Mouse (Mus musculus) embryonic facial prominence, embryonic 10.5 days (tissue): ENCODE measurements around the gene Bri3. TPM values are rescaled to one million over a fixed set of nuclear protein-coding genes. Genes with fewer than 3 reads are reported as not detected.

Source experiments
- DNase-seq: peaks from one replicate; pipeline ENCODE4 v3.0.0-alpha.2; 2017; ENCODE audit warnings: low spot score
- H3K27ac ChIP-seq: fragments of 300-500 bp; sonication (generic); replicated peaks from 2 replicates; pipeline ENCODE4 v1.5.1; 2016; ENCODE audit warnings: mild to moderate bottlenecking
- H3K27me3 ChIP-seq: fragments of 300-500 bp; sonication (generic); replicated peaks from 2 replicates; pipeline ENCODE4 v1.6.1; 2016; ENCODE audit warnings: low read depth, mild to moderate bottlenecking; ENCODE audit not compliant: poor library complexity, severe bottlenecking
- H3K36me3 ChIP-seq: fragments of 300-500 bp; sonication (generic); replicated peaks from 2 replicates; pipeline ENCODE4 v1.6.1; 2016; ENCODE audit warnings: mild to moderate bottlenecking, moderate library complexity
- H3K4me1 ChIP-seq: fragments of 300-500 bp; sonication (generic); 2 replicates; pipeline ENCODE4 v1.6.1; 2016
- H3K4me3 ChIP-seq: fragments of 300-500 bp; sonication (generic); 2 replicates; pipeline ENCODE4 v1.5.1; 2016; ENCODE audit warnings: mild to moderate bottlenecking, moderate library complexity
- H3K9me3 ChIP-seq: fragments of 300-500 bp; sonication (generic); 2 replicates; pipeline ENCODE4 v1.6.1; 2016; ENCODE audit warnings: mild to moderate bottlenecking
- whole genome bisulfite sequencing: fragments of 180-500 bp; shearing (Covaris S2); methylation state at CpG from one replicate; pipeline ENCODE4 v1.1.7; 2016; 5-methylcytosine and 5-hydroxymethylcytosine counted together
- polyA plus RNA-seq: library from polyadenylated mRNA; unstranded; fragments of >200 nt; fragmentation: Nextera tagmentation; extraction: Ambion mirVana; gene quantifications from 2 replicates; pipeline ENCODE4 v1.2.1, GENCODE M21; 2016

The Bri3 gene
- polyA plus RNA-seq, 1 experiment from 2014 or later = 119 TPM

GRCm38 (mm10) chr5:144271118-144271517 is 26.9 kb downstream of the Bri3 start:
- Histone ChIP-seq H3K27ac (no peak overlapping the region), H3K36me3 (peaks cover 58% of the 10 kb centered on the region), H3K27me3 (no peaks in the 10 kb centered on the region), H3K4me3 (no peak overlapping the region), H3K9me3 (no peaks in the 10 kb centered on the region), H3K4me1 (peaks cover 16% of the 10 kb centered on the region)
- DNase-seq = no peak
- WGBS = 85% methylated on average over 3 of the region's 3 CpGs

GRCm38 (mm10) chr5:144271772-144272171 is 27.5 kb downstream of the Bri3 start:
- no peak overlapping the region for H3K27ac ChIP-seq
- H3K27me3 ChIP-seq = no peaks in the 10 kb centered on the region
- 72% methylated on average over 5 of the region's 5 CpGs for WGBS
- no peaks in the 10 kb centered on the region for H3K9me3 ChIP-seq
- no peak overlapping the region for H3K4me3 ChIP-seq
- peaks cover 18% of the 10 kb centered on the region for H3K4me1 ChIP-seq
- no peak for DNase-seq
- H3K36me3 ChIP-seq = peaks cover 53% of the 10 kb centered on the region

- Histone ChIP-seq H3K27me3 (no peaks in the 10 kb centered on the region), H3K4me3 (no peak overlapping the region), H3K4me1 (peaks cover 18% of the 10 kb centered on the region), H3K9me3 (no peaks in the 10 kb centered on the region), H3K36me3 (peaks cover 51% of the 10 kb centered on the region), H3K27ac (no peak overlapping the region)
- no peak for DNase-seq
- WGBS = 68% methylated on average over 6 of the region's 6 CpGs
These were observed 30.7 kb downstream of the Bri3 start for GRCm38 (mm10) chr5:144274904-144275303.

GRCm38 (mm10) chr5:144276898-144277630 is 32.8 kb downstream of the Bri3 start:
- 89% methylated on average over 17 of the region's 17 CpGs for WGBS
- H3K36me3 ChIP-seq = peaks cover 49% of the 10 kb centered on the region
- no peak overlapping the region for H3K27ac ChIP-seq
- H3K4me3 ChIP-seq = no peak overlapping the region
- H3K4me1 ChIP-seq = peaks cover 18% of the 10 kb centered on the region
- H3K9me3 ChIP-seq = no peaks in the 10 kb centered on the region
- DNase-seq = no peak
- no peaks in the 10 kb centered on the region for H3K27me3 ChIP-seq

GRCm38 (mm10) chr5:144278374-144278960 is 34.2 kb downstream of the Bri3 start:
- DNase-seq = no peak
- no peaks in the 10 kb centered on the region for H3K27me3 ChIP-seq
- peaks cover 18% of the 10 kb centered on the region for H3K4me1 ChIP-seq
- H3K9me3 ChIP-seq = no peaks in the 10 kb centered on the region
- WGBS = 91% methylated on average over 12 of the region's 13 CpGs
- no peak overlapping the region for H3K4me3 ChIP-seq
- peaks cover 49% of the 10 kb centered on the region for H3K36me3 ChIP-seq
- no peak overlapping the region for H3K27ac ChIP-seq

- no peak overlapping the region for H3K27ac ChIP-seq
- DNase-seq = no peak
- peaks cover 14% of the 10 kb centered on the region for H3K4me1 ChIP-seq
- H3K9me3 ChIP-seq = no peaks in the 10 kb centered on the region
- WGBS = 80% methylated on average over 9 of the region's 9 CpGs
- H3K36me3 ChIP-seq = peaks cover 49% of the 10 kb centered on the region
- no peak overlapping the region for H3K4me3 ChIP-seq
- no peaks in the 10 kb centered on the region for H3K27me3 ChIP-seq
These were observed 34.9 kb downstream of the Bri3 start for GRCm38 (mm10) chr5:144279081-144279541.

- WGBS = 94% methylated on average over 13 of the region's 13 CpGs
- H3K4me1 ChIP-seq = peaks cover 11% of the 10 kb centered on the region
- DNase-seq = no peak
- H3K27ac ChIP-seq = no peak overlapping the region
- H3K36me3 ChIP-seq = peaks cover 54% of the 10 kb centered on the region
- H3K9me3 ChIP-seq = no peaks in the 10 kb centered on the region
- H3K4me3 ChIP-seq = no peak overlapping the region
- no peaks in the 10 kb centered on the region for H3K27me3 ChIP-seq
These were observed 35.7 kb downstream of the Bri3 start for GRCm38 (mm10) chr5:144279926-144280325.

- DNase-seq = no peak
- Histone ChIP-seq H3K27me3 (no peaks in the 10 kb centered on the region), H3K9me3 (no peaks in the 10 kb centered on the region), H3K27ac (no peak overlapping the region), H3K36me3 (peaks cover 39% of the 10 kb centered on the region), H3K4me1 (no peaks in the 10 kb centered on the region), H3K4me3 (no peak overlapping the region)
- 82% methylated on average over 11 of the region's 11 CpGs for WGBS
These were observed 38.4 kb downstream of the Bri3 start for GRCm38 (mm10) chr5:144282470-144283260.

GRCm38 (mm10) chr5:144283551-144284031 is 39.4 kb downstream of the Bri3 start:
- no peaks in the 10 kb centered on the region for H3K4me1 ChIP-seq
- H3K9me3 ChIP-seq = no peaks in the 10 kb centered on the region
- WGBS = 86% methylated on average over 8 of the region's 8 CpGs
- H3K27me3 ChIP-seq = no peaks in the 10 kb centered on the region
- DNase-seq = no peak
- H3K27ac ChIP-seq = no peak overlapping the region
- H3K4me3 ChIP-seq = no peak overlapping the region
- H3K36me3 ChIP-seq = peaks cover 29% of the 10 kb centered on the region

GRCm38 (mm10) chr5:144284599-144284998 is 40.4 kb downstream of the Bri3 start:
- DNase-seq = no peak
- WGBS = 87% methylated on average over 5 of the region's 5 CpGs
- H3K27ac ChIP-seq = no peak overlapping the region

GRCm38 (mm10) chr5:144286591-144287266 is 42.5 kb downstream of the Bri3 start:
- H3K27me3 ChIP-seq = no peaks in the 10 kb centered on the region
- no peak overlapping the region for H3K27ac ChIP-seq
- H3K9me3 ChIP-seq = no peaks in the 10 kb centered on the region
- H3K4me3 ChIP-seq = no peak overlapping the region
- DNase-seq = no peak
- WGBS = 83% methylated on average over 9 of the region's 9 CpGs
- H3K36me3 ChIP-seq = peaks cover 5% of the 10 kb centered on the region
- no peaks in the 10 kb centered on the region for H3K4me1 ChIP-seq

More at GRCm38 (mm10) chr5:144284599-144284998, 40.4 kb downstream of the Bri3 start:
- Histone ChIP-seq H3K4me3 (no peak overlapping the region), H3K36me3 (peaks cover 21% of the 10 kb centered on the region), H3K9me3 (no peaks in the 10 kb centered on the region), H3K27me3 (no peaks in the 10 kb centered on the region), H3K4me1 (no peaks in the 10 kb centered on the region)

- no peak for DNase-seq
- Histone ChIP-seq H3K4me1 (no peaks in the 10 kb centered on the region), H3K27me3 (no peaks in the 10 kb centered on the region), H3K27ac (no peak overlapping the region), H3K4me3 (no peak overlapping the region), H3K9me3 (no peaks in the 10 kb centered on the region), H3K36me3 (peaks cover 5% of the 10 kb centered on the region)
- 87% methylated on average over 3 of the region's 3 CpGs for WGBS
These were observed 43.1 kb downstream of the Bri3 start for GRCm38 (mm10) chr5:144287267-144287820.
